Comparison of ENCODE assay signal across 7 mouse cellular contexts in the genomic region with DNA sequence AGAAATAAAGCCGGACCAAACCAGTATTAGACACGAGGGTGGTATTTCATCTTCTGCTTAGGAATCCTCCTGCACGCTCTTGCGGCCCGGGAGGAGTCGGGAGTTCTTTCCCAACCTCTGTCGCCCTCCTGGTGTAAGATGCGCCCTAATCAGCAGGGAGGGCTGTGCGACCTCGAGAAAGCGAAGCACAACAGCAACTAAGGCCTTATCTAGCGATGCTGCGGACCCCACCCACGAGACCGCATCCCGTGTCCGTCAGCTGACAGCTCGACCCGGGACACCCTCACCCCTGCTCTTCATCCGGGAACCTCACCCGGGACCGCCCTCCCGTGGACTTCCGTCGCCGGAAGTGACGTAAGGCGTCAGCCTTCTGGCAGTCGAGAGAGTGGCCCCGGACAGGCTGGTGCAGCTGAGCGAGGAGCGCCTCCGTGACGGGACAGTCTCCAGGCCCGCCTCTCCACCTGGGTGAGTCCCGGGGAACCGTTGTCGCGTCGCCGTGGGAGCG. TPM values are rescaled to one million over a fixed set of nuclear protein-coding genes. Genes with fewer than 3 reads are reported as not detected.
A peak's percentile ranks its signal among the peaks of the same experiment; 100 is the strongest.
DNase-seq lines count a peak whose midpoint lies in the region; ATAC-seq lines count a peak whose summit lies in the region.

Gene Zfp655 (plus strand): TSS at position 349 of the 505 bp plus-strand sequence.

- H3K9me3 ChIP-seq in intestine, embryonic 15.5 days: no peaks in the 10 kb centered on the region
- H3K9me3 ChIP-seq in midbrain, embryonic 10.5 days (replicated peaks): no peaks in the 10 kb centered on the region

- intact Hi-C loops in gastrocnemius, postnatal 36 days (cut with DNase I): loop anchor here (5.0 kb wide), 1 partner anchor 51 kb away; the partner anchor contains the start of gene Zscan25
- intact Hi-C loops in left cerebral cortex, postnatal 25 days (cut with DNase I): loop anchor here (1.0 to 5.0 kb wide), 4 partner anchors 27 to 136 kb away; partner anchors contain the start of genes Zkscan5 and Zscan25

- H3K9ac ChIP-seq in intestine, embryonic 15.5 days: peak within 1 kb of the TSS; percentile 96

- no peaks in the 10 kb centered on the region for H3K27me3 ChIP-seq in intestine, embryonic 15.5 days (replicated peaks)
- no peaks in the 10 kb centered on the region for H3K27me3 ChIP-seq in midbrain, embryonic 10.5 days (ENCODE audit: low read depth, poor library complexity, severe bottlenecking)

- peak within 1 kb of the TSS; percentile 91 for H3K27ac ChIP-seq in intestine, embryonic 15.5 days
- H3K27ac ChIP-seq in midbrain, embryonic 10.5 days (replicated peaks): peak within 1 kb of the TSS; percentile 90

- peaks cover 6% of the 10 kb centered on the region; the same call in 1 of the 2 replicates for H3K4me1 ChIP-seq in intestine, embryonic 15.5 days (replicated peaks)
- H3K4me1 ChIP-seq in midbrain, embryonic 10.5 days: peaks cover 18% of the 10 kb centered on the region

- H3K36me3 ChIP-seq in intestine, embryonic 15.5 days: peaks cover 4% of the 10 kb centered on the region
- peaks cover 33% of the 10 kb centered on the region for H3K36me3 ChIP-seq in midbrain, embryonic 10.5 days

- peak; percentile 98 for ATAC-seq in intestine, embryonic 15.5 days

- H3K4me3 ChIP-seq in intestine, embryonic 15.5 days (replicated peaks): peak within 1 kb of the TSS; percentile 93
- peak within 1 kb of the TSS; percentile 89 for H3K4me3 ChIP-seq in midbrain, embryonic 10.5 days

- WGBS in intestine, embryonic 15.5 days: 0% methylated on average over 42 of the region's 42 CpGs
- WGBS in midbrain, embryonic 10.5 days: under 1% methylated on average over 42 of the region's 42 CpGs

- peak; percentile 96 to 97 for DNase-seq in adrenal gland, adult 18-20 months (ENCODE audit: low spot score in 2 of 2)
- peak; percentile 96 for DNase-seq in embryo, embryonic 11 days
- peak; percentile 96 to 97 for DNase-seq in gastrocnemius, postnatal 36 days
- peak; percentile 98 for DNase-seq in left cerebral cortex, postnatal 25 days (ENCODE audit: low spot score in 2 of 2)
- peak; percentile 96 for DNase-seq in midbrain, embryonic 10.5 days (ENCODE audit: low spot score)
- DNase-seq in right cerebral cortex, postnatal 4 days: peak; percentile 93

- H3K4me2 ChIP-seq in intestine, embryonic 15.5 days (replicated peaks): peak within 1 kb of the TSS; percentile 69

RNA-seq across cellular contexts. Expression of gene Zfp655, which starts in this region (rescaled TPM):
- total RNA-seq in adrenal gland, adult 18-20 months (2021): 10 to 100 TPM; 46.2 to 59.3 TPM
- 10 to 100 TPM in 1 of 2 experiments, 1 to 10 TPM in 1; 9.2 to 14.6 TPM for total RNA-seq in gastrocnemius, postnatal 36 days (2021)
- polyA plus RNA-seq in intestine, embryonic 15.5 days (2015; fragmentation: Nextera tagmentation; extraction: Ambion mirVana): 33.1 and 38.6 TPM in 2 replicates
- total RNA-seq in left cerebral cortex, postnatal 25 days (2021): 10 to 100 TPM; 29.9 to 32.5 TPM
- 33.5 and 39.0 TPM in 2 replicates for polyA plus RNA-seq in midbrain, embryonic 10.5 days (2016; fragmentation: Nextera tagmentation; extraction: Ambion mirVana)

Comparison
In these comparisons a context has a peak if more than half of its experiments do, and no peak if none do; other contexts are left out.
1. Peak in every context shown above with its lines: DNase-seq, ATAC-seq, H3K4me3 ChIP-seq and H3K27ac ChIP-seq.